Mouse (Mus musculus): ENCODE measurements around the gene Kng2. TPM values are rescaled to one million over a fixed set of nuclear protein-coding genes. Genes with fewer than 3 reads are reported as not detected.
"Not testable (repeated sequence)": the region's sequence is repeated elsewhere in the genome, so short reads cannot be mapped to it uniquely, and the experiment has no call there.

Gene Kng2
- polyA plus RNA-seq, 1 experiment from 2014 or later = not detected

DNA sequence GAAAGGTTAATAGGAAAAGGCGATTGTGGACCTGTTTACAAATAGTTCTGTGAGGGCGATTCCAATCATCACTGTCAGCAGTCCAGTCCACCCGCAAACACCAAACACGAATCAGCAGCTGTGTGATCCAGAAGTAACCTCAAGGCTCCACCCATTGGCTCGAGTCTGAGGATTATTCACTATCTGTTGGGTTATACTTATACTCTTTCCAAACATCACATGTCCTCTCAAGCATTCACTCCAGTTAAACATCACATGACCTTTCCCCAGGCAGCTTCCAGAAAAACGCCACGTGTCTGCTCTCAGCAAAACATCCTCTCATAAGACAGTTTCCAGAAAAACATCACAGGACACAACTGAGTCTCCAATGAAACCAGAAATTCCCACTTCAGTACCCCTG is 8.5 kb upstream of the Kng2 start:
- no peak overlapping the region for H3K9ac ChIP-seq (ENCODE audit: low read depth, low read length)
- no peak for ATAC-seq (ENCODE audit: low read depth)

DNA sequence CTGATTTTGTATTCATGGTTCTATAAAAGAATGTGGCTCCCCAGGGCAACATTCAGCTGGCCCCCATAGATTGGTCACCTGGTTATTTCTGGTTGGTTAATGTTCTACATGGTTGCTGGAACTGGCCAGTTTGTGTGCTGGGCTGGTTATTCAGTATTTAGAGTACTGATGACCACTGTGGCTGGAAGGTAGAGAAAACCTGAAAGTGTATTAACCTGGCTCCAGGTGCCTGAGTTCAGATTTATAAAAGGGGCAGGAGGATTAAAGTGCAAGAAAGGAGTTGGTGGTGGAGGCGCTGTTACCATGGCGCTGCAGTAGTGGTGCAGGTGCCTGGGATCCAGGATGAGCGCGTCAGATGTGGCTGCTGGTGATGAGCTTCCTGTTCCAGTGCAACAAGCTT is 4.4 kb upstream of the Kng2 start:
- DNase-seq (ENCODE audit: low spot score) = no peak
- H3K4me3 ChIP-seq (ENCODE audit: low read depth, low read length) = no peak overlapping the region
- ATAC-seq (ENCODE audit: low read depth) = no peak
- H3K27me3 ChIP-seq (replicated peaks; ENCODE audit: control insufficient read depth, insufficient read depth, low read length) = no peaks in the 10 kb centered on the region
- WGBS = 87% methylated on average over 4 of the region's 4 CpGs
- no peaks in the 10 kb centered on the region for H3K9me3 ChIP-seq (ENCODE audit: control insufficient read depth, low read length)
- no peak overlapping the region for H3K9ac ChIP-seq (ENCODE audit: low read depth, low read length)
- H3K4me2 ChIP-seq (ENCODE audit: low read depth, low read length) = no peak overlapping the region
- H3K27ac ChIP-seq (replicated peaks; ENCODE audit: low read depth, low read length) = no peak overlapping the region
- no peaks in the 10 kb centered on the region for H3K36me3 ChIP-seq (ENCODE audit: control insufficient read depth, insufficient read depth, low read length)
- no peaks in the 10 kb centered on the region for H3K4me1 ChIP-seq (ENCODE audit: control insufficient read depth, insufficient read depth, low read length)

More for the DNA sequence above, 8.5 kb upstream of the Kng2 start:
- Histone ChIP-seq H3K4me1 (ENCODE audit: control insufficient read depth, insufficient read depth, low read length) (no peaks in the 10 kb centered on the region), H3K9me3 (ENCODE audit: control insufficient read depth, low read length) (no peaks in the 10 kb centered on the region), H3K36me3 (ENCODE audit: control insufficient read depth, insufficient read depth, low read length) (no peaks in the 10 kb centered on the region), H3K4me3 (ENCODE audit: low read depth, low read length) (no peak overlapping the region), H3K27ac (replicated peaks; ENCODE audit: low read depth, low read length) (no peak overlapping the region), H3K4me2 (ENCODE audit: low read depth, low read length) (no peak overlapping the region), H3K27me3 (replicated peaks; ENCODE audit: control insufficient read depth, insufficient read depth, low read length) (no peaks in the 10 kb centered on the region)
- 70% methylated on average over 7 of the region's 7 CpGs for WGBS
- no peak for DNase-seq (ENCODE audit: low spot score)

DNA sequence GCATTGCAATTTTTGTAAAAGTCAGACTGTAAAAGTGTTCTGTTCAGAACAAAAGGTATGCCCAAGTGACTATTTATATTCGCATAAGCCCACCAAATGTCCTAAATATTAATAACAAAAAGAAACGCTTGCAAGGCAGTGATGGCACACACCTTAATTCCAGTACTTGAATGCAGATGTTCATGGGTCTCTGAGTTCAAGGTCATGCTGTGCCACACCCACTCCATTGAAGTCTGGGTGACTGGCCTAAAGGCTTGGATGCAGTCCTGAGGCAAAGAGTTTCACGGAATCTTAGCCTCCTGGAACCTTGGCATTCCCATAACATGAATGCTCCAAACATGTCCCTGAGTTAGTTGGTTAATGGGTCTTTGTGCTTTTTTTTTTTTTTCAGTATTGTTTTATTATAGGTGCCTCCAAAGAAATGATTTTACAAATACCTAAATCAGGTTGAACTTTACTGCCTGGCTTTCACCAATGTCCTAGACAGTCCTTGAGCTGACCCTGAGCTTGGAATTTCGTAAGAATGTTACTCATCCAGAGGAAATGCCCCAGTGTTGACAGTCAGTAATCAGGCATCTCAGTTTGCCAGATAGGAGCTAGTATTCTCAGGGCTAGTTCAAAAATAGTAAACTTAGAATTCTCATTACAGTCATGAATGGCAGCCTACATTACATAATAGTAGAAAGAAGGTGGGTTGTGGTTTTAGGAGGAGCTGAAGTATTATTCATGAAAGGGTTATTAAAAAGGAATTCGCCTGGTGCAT is 1.6 kb upstream of the Kng2 start:
- no peak overlapping the region for H3K4me2 ChIP-seq (ENCODE audit: low read depth, low read length)
- no peak overlapping the region for H3K4me3 ChIP-seq (ENCODE audit: low read depth, low read length)
- no peaks in the 10 kb centered on the region for H3K27me3 ChIP-seq (replicated peaks; ENCODE audit: control insufficient read depth, insufficient read depth, low read length)
- 74% methylated on average over 5 of the region's 5 CpGs for WGBS
- H3K27ac ChIP-seq (replicated peaks; ENCODE audit: low read depth, low read length) = no peak overlapping the region
- no peaks in the 10 kb centered on the region for H3K4me1 ChIP-seq (ENCODE audit: control insufficient read depth, insufficient read depth, low read length)
- H3K9me3 ChIP-seq (ENCODE audit: control insufficient read depth, low read length) = no peaks in the 10 kb centered on the region
- no peaks in the 10 kb centered on the region for H3K36me3 ChIP-seq (ENCODE audit: control insufficient read depth, insufficient read depth, low read length)
- ATAC-seq (ENCODE audit: low read depth) (no peak), DNase-seq (ENCODE audit: low spot score) (no peak)
- no peak overlapping the region for H3K9ac ChIP-seq (ENCODE audit: low read depth, low read length)

DNA sequence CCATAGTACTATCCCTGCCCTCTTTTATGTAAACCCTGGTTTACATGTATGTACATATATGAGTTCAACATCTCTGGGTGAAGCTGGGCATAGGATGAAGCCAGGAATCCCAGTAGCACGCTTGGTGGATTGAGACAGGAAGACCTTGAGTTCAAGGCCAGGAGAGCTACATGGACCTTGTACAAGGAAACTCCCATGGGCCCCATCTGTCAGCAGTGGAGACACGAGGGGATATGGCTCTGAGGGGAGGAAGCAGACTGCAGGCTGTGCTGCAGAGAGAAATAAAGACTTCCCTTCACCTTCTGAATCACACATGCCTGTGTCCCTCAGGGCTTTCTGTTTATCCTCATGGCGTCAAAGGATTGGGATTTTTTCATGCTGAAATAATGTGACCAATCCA is 1.9 kb downstream of the Kng2 start:
- not testable (repeated sequence) for H3K9ac ChIP-seq (ENCODE audit: low read depth, low read length); H3K36me3 ChIP-seq (ENCODE audit: control insufficient read depth, insufficient read depth, low read length); H3K27ac ChIP-seq (replicated peaks; ENCODE audit: low read depth, low read length); H3K9me3 ChIP-seq (ENCODE audit: control insufficient read depth, low read length); H3K4me2 ChIP-seq (ENCODE audit: low read depth, low read length); H3K4me3 ChIP-seq (ENCODE audit: low read depth, low read length); ATAC-seq (ENCODE audit: low read depth); DNase-seq (ENCODE audit: low spot score); H3K27me3 ChIP-seq (replicated peaks; ENCODE audit: control insufficient read depth, insufficient read depth, low read length); H3K4me1 ChIP-seq (ENCODE audit: control insufficient read depth, insufficient read depth, low read length)
- WGBS = 33% methylated on average over 3 of the region's 3 CpGs

DNA sequence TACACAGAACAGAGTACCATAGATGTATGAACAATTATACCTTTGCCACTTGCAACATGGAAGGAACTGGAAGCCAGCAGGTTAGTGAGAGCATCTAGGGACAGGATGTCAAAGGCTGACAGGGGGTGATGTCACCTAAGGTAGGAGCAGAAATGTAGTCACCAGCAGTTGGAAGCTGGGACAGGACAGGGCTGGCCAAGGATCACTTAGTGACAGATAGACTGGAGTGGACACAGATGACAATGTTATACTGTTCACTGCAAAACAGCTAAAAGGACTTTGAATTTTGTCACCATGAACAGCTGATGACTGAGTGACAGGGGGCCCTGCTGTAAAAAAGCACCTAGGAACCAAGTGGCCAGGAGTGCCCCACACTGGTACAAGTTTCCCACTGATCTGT is 2.7 kb downstream of the Kng2 start:
- ATAC-seq (ENCODE audit: low read depth) (no peak), DNase-seq (ENCODE audit: low spot score) (no peak)
- Histone ChIP-seq H3K9ac (ENCODE audit: low read depth, low read length) (no peak overlapping the region), H3K27me3 (replicated peaks; ENCODE audit: control insufficient read depth, insufficient read depth, low read length) (no peaks in the 10 kb centered on the region), H3K9me3 (ENCODE audit: control insufficient read depth, low read length) (no peaks in the 10 kb centered on the region), H3K36me3 (ENCODE audit: control insufficient read depth, insufficient read depth, low read length) (no peaks in the 10 kb centered on the region), H3K4me2 (ENCODE audit: low read depth, low read length) (no peak overlapping the region), H3K4me3 (ENCODE audit: low read depth, low read length) (no peak overlapping the region), H3K27ac (replicated peaks; ENCODE audit: low read depth, low read length) (no peak overlapping the region), H3K4me1 (ENCODE audit: control insufficient read depth, insufficient read depth, low read length) (no peaks in the 10 kb centered on the region)

DNA sequence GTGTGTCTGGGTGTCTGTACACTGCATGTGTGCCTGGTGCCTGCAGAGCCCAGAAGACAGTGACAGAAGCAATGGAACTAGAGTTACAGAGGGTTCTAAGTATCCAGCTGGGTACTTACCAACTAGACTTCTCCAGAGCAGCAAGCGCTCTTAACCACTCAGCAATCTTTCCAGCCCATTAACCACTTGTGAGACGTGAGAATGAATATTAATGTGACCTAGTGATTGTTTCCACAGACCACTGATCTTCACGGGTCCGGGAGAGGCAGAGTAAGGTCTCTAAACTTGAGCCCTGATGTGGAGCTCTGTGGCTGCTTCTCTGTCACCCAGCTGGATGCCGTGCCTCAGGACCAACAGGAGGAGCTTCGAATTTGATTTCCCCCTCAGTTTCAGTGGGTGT is 4.2 kb downstream of the Kng2 start:
- H3K9ac ChIP-seq (ENCODE audit: low read depth, low read length) = no peak overlapping the region
- no peaks in the 10 kb centered on the region for H3K27me3 ChIP-seq (replicated peaks; ENCODE audit: control insufficient read depth, insufficient read depth, low read length)
- WGBS = 66% methylated on average over 6 of the region's 6 CpGs

DNA sequence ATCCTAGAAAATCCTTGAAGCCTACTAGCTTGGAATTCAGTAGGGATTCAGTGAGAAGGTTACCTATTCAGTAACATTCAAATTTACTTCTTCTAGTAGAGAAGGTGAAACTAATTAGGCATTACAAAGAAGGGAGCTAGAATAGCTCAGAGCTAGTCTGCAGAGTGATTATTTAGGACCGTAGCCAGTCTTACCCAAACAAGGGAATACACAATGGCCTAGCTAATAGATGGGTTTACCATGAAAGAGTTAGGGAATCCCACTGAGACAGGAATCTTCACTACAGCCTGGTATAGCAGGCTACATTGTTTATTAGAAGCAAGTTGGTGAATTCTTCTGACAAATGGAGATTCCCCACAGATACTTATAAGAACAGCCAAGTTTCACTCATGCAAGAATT is 8.7 kb downstream of the Kng2 start:
- not testable (repeated sequence) for DNase-seq (ENCODE audit: low spot score); H3K4me3 ChIP-seq (ENCODE audit: low read depth, low read length); H3K9ac ChIP-seq (ENCODE audit: low read depth, low read length); H3K4me2 ChIP-seq (ENCODE audit: low read depth, low read length); H3K27me3 ChIP-seq (replicated peaks; ENCODE audit: control insufficient read depth, insufficient read depth, low read length); H3K4me1 ChIP-seq (ENCODE audit: control insufficient read depth, insufficient read depth, low read length); H3K9me3 ChIP-seq (ENCODE audit: control insufficient read depth, low read length); H3K36me3 ChIP-seq (ENCODE audit: control insufficient read depth, insufficient read depth, low read length); H3K27ac ChIP-seq (replicated peaks; ENCODE audit: low read depth, low read length); ATAC-seq (ENCODE audit: low read depth)
- WGBS = 23% methylated on average over 1 of the region's 1 CpGs

More for the DNA sequence above, 4.2 kb downstream of the Kng2 start:
- H3K36me3 ChIP-seq (ENCODE audit: control insufficient read depth, insufficient read depth, low read length) = no peaks in the 10 kb centered on the region
- no peak overlapping the region for H3K4me2 ChIP-seq (ENCODE audit: low read depth, low read length)
- ATAC-seq (ENCODE audit: low read depth) (no peak), DNase-seq (ENCODE audit: low spot score) (no peak)
- no peaks in the 10 kb centered on the region for H3K4me1 ChIP-seq (ENCODE audit: control insufficient read depth, insufficient read depth, low read length)
- H3K4me3 ChIP-seq (ENCODE audit: low read depth, low read length) = no peak overlapping the region
- no peak overlapping the region for H3K27ac ChIP-seq (replicated peaks; ENCODE audit: low read depth, low read length)
- H3K9me3 ChIP-seq (ENCODE audit: control insufficient read depth, low read length) = no peaks in the 10 kb centered on the region

DNA sequence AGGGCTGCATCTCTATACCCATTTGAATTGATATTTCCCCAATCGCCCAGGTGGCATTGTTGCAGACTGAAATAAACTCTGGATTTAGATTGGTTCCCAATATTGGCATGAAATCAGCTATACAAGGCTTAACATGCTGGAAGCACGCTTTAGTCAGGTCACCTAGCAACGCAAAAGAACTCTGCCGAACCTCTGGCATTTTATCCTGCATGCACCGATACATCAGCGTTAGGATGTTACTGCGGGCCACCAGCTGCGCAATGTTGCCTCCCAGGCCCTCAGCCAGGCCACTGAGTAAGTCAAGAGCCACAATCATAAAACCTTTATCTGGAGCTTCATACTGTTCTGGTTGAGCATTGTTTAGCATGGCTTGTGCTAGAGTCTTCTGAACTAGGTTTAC is 14.6 kb downstream of the Kng2 start:
- H3K9me3 ChIP-seq (ENCODE audit: control insufficient read depth, low read length); DNase-seq (ENCODE audit: low spot score): not testable (repeated sequence)

DNA sequence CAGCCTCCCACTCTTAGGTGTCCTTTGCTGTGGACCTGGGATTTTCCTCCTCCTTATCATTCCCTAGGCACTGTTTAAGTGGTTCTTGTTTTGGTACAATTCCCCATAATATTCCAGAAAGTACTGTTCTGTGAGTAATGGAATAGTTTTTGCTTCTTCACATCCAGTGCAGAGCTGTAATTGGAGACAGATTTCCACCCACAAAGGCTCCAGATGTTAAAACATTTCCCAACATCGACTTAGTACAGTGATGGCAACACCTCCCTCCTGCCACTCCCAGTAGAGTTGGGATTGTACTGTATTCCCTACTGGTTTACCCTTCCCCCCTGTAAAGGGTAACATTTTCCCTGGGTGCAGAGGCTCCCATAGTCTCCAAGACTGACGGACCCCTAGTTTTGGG is 15.5 kb downstream of the Kng2 start:
- H3K27ac ChIP-seq (replicated peaks; ENCODE audit: low read depth, low read length); H3K4me3 ChIP-seq (ENCODE audit: low read depth, low read length); H3K36me3 ChIP-seq (ENCODE audit: control insufficient read depth, insufficient read depth, low read length); H3K9me3 ChIP-seq (ENCODE audit: control insufficient read depth, low read length); H3K4me1 ChIP-seq (ENCODE audit: control insufficient read depth, insufficient read depth, low read length); H3K4me2 ChIP-seq (ENCODE audit: low read depth, low read length); H3K9ac ChIP-seq (ENCODE audit: low read depth, low read length); DNase-seq (ENCODE audit: low spot score); H3K27me3 ChIP-seq (replicated peaks; ENCODE audit: control insufficient read depth, insufficient read depth, low read length); ATAC-seq (ENCODE audit: low read depth): not testable (repeated sequence)
- WGBS = 55% methylated on average over 2 of the region's 2 CpGs

More for the DNA sequence above, 14.6 kb downstream of the Kng2 start:
- ATAC-seq (ENCODE audit: low read depth); H3K4me2 ChIP-seq (ENCODE audit: low read depth, low read length); H3K9ac ChIP-seq (ENCODE audit: low read depth, low read length); H3K27me3 ChIP-seq (replicated peaks; ENCODE audit: control insufficient read depth, insufficient read depth, low read length); H3K27ac ChIP-seq (replicated peaks; ENCODE audit: low read depth, low read length); H3K4me1 ChIP-seq (ENCODE audit: control insufficient read depth, insufficient read depth, low read length); H3K4me3 ChIP-seq (ENCODE audit: low read depth, low read length); H3K36me3 ChIP-seq (ENCODE audit: control insufficient read depth, insufficient read depth, low read length): not testable (repeated sequence)
- 86% methylated on average over 8 of the region's 8 CpGs for WGBS

Data from embryonic facial prominence, embryonic 14.5 days (tissue).